Mouse (Mus musculus) neutrophil, adult 59 days (primary cell): ENCODE measurements around the gene Mbd6. TPM values are rescaled to one million over a fixed set of nuclear protein-coding genes. Genes with fewer than 3 reads are reported as not detected.

Experiments used
- total RNA-seq, 2 experiments: library from RNA; stranded (reverse); gene quantifications; 1 replicate in 1 of 2; 2 replicates in 1 of 2; pipeline ENCODE4 v1.2.4; 2023

The Mbd6 gene
- 100 to 1,000 TPM; 141 to 142 TPM for total RNA-seq

GRCm38 (mm10) chr10:127288800-127289572 is at the start of gene Mbd6:
Gene Mbd6 (minus strand): TSS chr10:127289018.

DNA sequence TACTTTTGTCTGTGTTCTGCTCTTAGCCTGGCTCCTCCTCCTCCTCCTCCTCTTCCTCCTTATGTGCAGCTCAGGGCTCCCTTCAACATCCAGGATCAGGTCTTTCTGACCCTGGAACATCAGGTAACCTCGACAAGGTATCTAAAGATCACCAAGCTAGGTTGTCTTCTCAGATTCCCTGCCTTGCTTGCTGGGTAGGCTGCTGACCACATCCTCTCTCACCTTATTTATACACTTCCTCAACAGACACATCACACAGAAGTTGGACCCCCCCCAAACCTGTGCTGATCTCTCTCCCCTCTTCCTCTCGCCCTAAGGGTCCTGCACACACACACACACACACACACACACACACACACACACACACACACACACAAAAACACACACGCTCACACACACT is 32.8 kb upstream of the Mbd6 start, which contains the start of gene Arhgap9:
Gene Arhgap9 (plus strand): TSS at position 344 of the 400 bp plus-strand sequence.

GRCm38 (mm10) chr10:127311476-127312355 is 22.9 kb upstream of the Mbd6 start, which contains the start of gene Mars:
Gene Mars (minus strand): TSS chr10:127311786.

GRCm38 (mm10) chr10:127266112-127267091 is 22.4 kb downstream of the Mbd6 start, which contains the start of gene Dctn2:
Gene Dctn2 (plus strand): TSS chr10:127266368.

DNA sequence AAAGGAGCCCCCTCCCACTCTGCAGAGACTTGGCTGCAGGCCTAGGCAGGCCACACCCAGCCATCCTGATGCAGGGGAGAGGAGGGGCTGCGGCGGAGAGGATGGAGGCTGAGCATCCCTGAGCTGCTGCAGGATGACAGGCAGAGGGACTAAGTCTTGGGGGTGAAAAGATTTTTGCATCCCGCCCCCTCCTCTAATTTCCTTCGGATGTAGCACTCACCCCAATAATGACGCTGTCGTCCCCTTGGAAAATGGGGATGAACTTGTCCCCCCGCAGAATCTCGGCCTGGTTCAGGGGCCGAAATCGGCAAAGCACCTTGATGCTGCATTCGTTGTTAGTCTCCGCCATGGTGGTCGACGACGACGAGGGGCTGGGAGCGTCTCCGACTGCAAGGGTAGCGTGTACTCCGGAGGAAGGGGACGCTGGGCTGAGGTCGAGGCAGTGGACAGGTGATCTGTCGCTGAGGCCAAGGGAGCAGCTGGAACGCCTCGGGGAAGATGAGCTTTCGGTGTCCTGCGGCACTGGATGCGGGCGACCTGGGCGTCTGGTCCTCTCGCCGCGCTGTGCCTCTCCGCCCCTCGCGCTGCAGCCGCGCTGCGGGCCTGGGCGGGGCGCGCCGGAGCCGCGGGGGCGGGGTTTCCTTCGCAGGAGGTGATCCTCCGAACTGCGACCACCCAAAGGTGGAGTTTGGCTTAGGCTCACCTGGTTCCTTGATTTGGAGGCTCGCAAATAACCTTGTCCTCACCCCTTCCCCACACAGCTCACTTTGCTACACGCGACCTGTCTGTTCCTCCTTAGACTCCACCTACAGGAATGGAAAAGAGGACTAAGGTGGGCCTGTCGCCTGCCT is 26.0 kb downstream of the Mbd6 start, which contains the start of gene Kif5a:
Gene Kif5a (minus strand): TSS at position 801 of the 851 bp plus-strand sequence.

Other genes starting within 250 kb of the Mbd6 start
- gene Mettl1, start 247.6 kb downstream of the Mbd6 start, total RNA-seq = 1 to 10 TPM; 4.9 to 5.1 TPM
- under 1 TPM in 1 of 2 experiments, not detected in 1; 0.24 TPM for gene Eef1akmt3, start 247.5 kb downstream of the Mbd6 start, total RNA-seq
- under 1 TPM in 1 of 2 experiments, not detected in 1; 0.73 TPM for gene Cyp27b1, start 240.8 kb downstream of the Mbd6 start, total RNA-seq
- under 1 TPM in 1 of 2 experiments, not detected in 1; 0.11 TPM for gene March9, start 228.8 kb downstream of the Mbd6 start, total RNA-seq
- gene Cdk4, start 225.5 kb downstream of the Mbd6 start, total RNA-seq = 100 to 1,000 TPM; 114 to 127 TPM
- gene Tspan31, start 218.8 kb downstream of the Mbd6 start, total RNA-seq = 10 to 100 TPM; 22.0 to 22.1 TPM
- 10 to 100 TPM; 43.8 to 49.3 TPM for gene Agap2, start 213.7 kb downstream of the Mbd6 start, total RNA-seq
- gene Os9, start 167.9 kb downstream of the Mbd6 start, total RNA-seq = 100 to 1,000 TPM; 106 to 107 TPM
- 100 to 1,000 TPM; 104 to 113 TPM for gene B4galnt1, start 123.8 kb downstream of the Mbd6 start, total RNA-seq
- gene Slc26a10, start 108.4 kb downstream of the Mbd6 start, total RNA-seq = not detected
- under 1 TPM; 0.56 to 0.73 TPM for gene Arhgef25, start 98.9 kb downstream of the Mbd6 start, total RNA-seq
- gene Dtx3, start 93.3 kb downstream of the Mbd6 start, total RNA-seq = 10 to 100 TPM; 13.1 to 15.4 TPM
- 10 to 100 TPM; 27.5 to 28.8 TPM for gene Pip4k2c, start 77.4 kb downstream of the Mbd6 start, total RNA-seq
- gene Kif5a, start 25.7 kb downstream of the Mbd6 start, total RNA-seq = under 1 TPM; 0.26 to 0.58 TPM
- gene Dctn2, start 22.6 kb downstream of the Mbd6 start, total RNA-seq = 100 to 1,000 TPM; 106 to 116 TPM
- gene Mars, start 22.8 kb upstream of the Mbd6 start, total RNA-seq = 10 to 100 TPM; 35.8 to 38.0 TPM
- gene Arhgap9, start 32.9 kb upstream of the Mbd6 start, total RNA-seq = 100 to 1,000 TPM; 264 to 270 TPM
- not detected for gene Gli1, start 53.0 kb upstream of the Mbd6 start, total RNA-seq
- gene Inhbe, start 65.4 kb upstream of the Mbd6 start, total RNA-seq = not detected
- not detected for gene Inhbc, start 81.4 kb upstream of the Mbd6 start, total RNA-seq
- gene R3hdm2, start 91.3 kb upstream of the Mbd6 start, total RNA-seq = 100 to 1,000 TPM in 1 of 2 experiments, 10 to 100 TPM in 1; 88.4 to 109 TPM
- gene Stac3, start 212.7 kb upstream of the Mbd6 start, total RNA-seq = 1 to 10 TPM; 1.7 to 4.4 TPM
- not detected for gene Ndufa4l2, start 225.9 kb upstream of the Mbd6 start, total RNA-seq
- gene Shmt2, start 233.4 kb upstream of the Mbd6 start, total RNA-seq = 10 to 100 TPM; 26.5 to 28.3 TPM
- gene Nxph4, start 245.5 kb upstream of the Mbd6 start, total RNA-seq = not detected